In genomic region chr13:53688489-53688888, GRCm38 (mm10) we compare ENCODE assay signal across 9 mouse cellular contexts.
A peak's percentile ranks its signal among the peaks of the same experiment; 100 is the strongest.
DNase-seq lines count a peak whose midpoint lies in the region; ATAC-seq lines count a peak whose summit lies in the region.
"Had no signal": no experiment of that assay in that cellular context is flagged by ENCODE, and none has a peak within 500 bp of the region (broad histone marks: within the 10 kb centered on the region; RNA-seq: fewer than 3 reads in every experiment).

No protein-coding gene starts in this region.

- H3K9ac ChIP-seq in hindbrain, embryonic 15.5 days: no peak overlapping the region

- peak; percentile 86 for DNase-seq in R1 (ENCODE audit: low read depth, low spot score)
- peak; percentile 44 for DNase-seq in cerebellum, adult 8-10 months
- peak; percentile 80 to 83 for DNase-seq in layer of hippocampus, postnatal 36 days
- DNase-seq in lung, postnatal 25 days (ENCODE audit: low spot score): peak; percentile 22
- DNase-seq in right cerebral cortex, postnatal 10 days (ENCODE audit: low spot score in 2 of 2): peak; percentile 79 to 90

- no peaks in the 10 kb centered on the region; the same call in 1 of the 2 replicates for H3K27me3 ChIP-seq in hindbrain, embryonic 15.5 days

- 8% methylated on average over 13 of the region's 13 CpGs for WGBS in hindbrain, embryonic 15.5 days

- no peak overlapping the region for H3K27ac ChIP-seq in hindbrain, embryonic 15.5 days (replicated peaks)
- H3K27ac ChIP-seq: macrophage had no signal

- H3K4me2 ChIP-seq in hindbrain, embryonic 15.5 days: peak overlapping the region; percentile 34

- no peaks in the 10 kb centered on the region for H3K9me3 ChIP-seq in hindbrain, embryonic 15.5 days

- peak; percentile 94 for ATAC-seq in frontal cortex, adult (ENCODE audit: low TSS enrichment)
- peak; percentile 27; the same call in 1 of the 2 replicates for ATAC-seq in hindbrain, embryonic 15.5 days (ENCODE audit: low FRiP score, low read depth)
- ATAC-seq in monocyte, adult 5-6 weeks (replicated peaks; ENCODE audit: insufficient number of reproducible peaks, low FRiP score, low TSS enrichment, poor library complexity, severe bottlenecking): no peak

- H3K4me1 ChIP-seq in hindbrain, embryonic 15.5 days (replicated peaks): no peaks in the 10 kb centered on the region

- H3K36me3 ChIP-seq in hindbrain, embryonic 15.5 days: no peaks in the 10 kb centered on the region

- no peak overlapping the region for H3K4me3 ChIP-seq in hindbrain, embryonic 15.5 days

Comparison
In these comparisons a context has a peak if more than half of its experiments do, and no peak if none do; other contexts are left out.
1. DNase-seq: peak in every context shown above with its lines; median percentile 86 in R1; 84 in right cerebral cortex, postnatal 10 days; 82 in layer of hippocampus, postnatal 36 days; 44 in cerebellum, adult 8-10 months; 22 in lung, postnatal 25 days.